8 mouse cellular contexts compared by ENCODE assay signal in the genomic region with DNA sequence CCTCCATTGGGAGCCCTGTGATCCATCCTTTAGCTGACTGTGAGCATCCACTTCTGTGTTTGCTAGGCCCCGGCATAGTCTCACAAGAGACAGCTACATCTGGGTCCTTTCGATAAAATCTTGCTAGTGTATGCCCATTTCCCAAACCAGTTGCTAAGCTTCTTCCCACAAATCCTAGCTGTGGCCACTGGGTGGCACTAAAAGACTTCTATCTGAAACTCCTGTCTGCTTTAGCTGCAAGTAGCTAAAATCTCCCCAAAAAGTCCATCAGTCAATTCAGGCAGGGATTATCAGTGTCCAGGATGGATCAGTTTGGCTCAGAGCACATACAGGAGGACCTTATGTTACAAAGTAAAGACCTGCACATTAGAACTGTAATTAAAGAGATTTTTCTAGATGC.
DNase-seq lines count a peak whose midpoint lies in the region.

No protein-coding gene starts in this region.

- DNase-seq in adipocyte (ENCODE audit: low spot score): peak; percentile 83
- DNase-seq in cerebellum, postnatal 14 days: peak; percentile 86 to 87
- peak; percentile 61 to 78 for DNase-seq in frontal cortex, postnatal 14 days (ENCODE audit: low spot score in 2 of 2)
- peak; percentile 37 for DNase-seq in hindlimb bud, embryonic 11.5 days (ENCODE audit: extremely low spot score, low read depth, low spot score)
- DNase-seq in left cerebral cortex, adult 11 months (ENCODE audit: low spot score): peak; percentile 62
- DNase-seq in lung, postnatal 36 days: peak; percentile 81
- DNase-seq in right cerebral cortex, postnatal 36 days (ENCODE audit: low spot score in 2 of 2): peak; percentile 58 to 68
- peak; percentile 44 to 63 for DNase-seq in urinary bladder, postnatal 4 days (ENCODE audit: low spot score in 2 of 2)

Comparison
In these comparisons a context has a peak if more than half of its experiments do, and no peak if none do; other contexts are left out.
1. Peak in every context shown above with its lines: DNase-seq.